Mouse (Mus musculus) lung, postnatal 0 days (tissue): ENCODE measurements around the gene Abat.

Experiments
- CTCF ChIP-seq: IDR thresholded peaks from 2 replicates; pipeline ENCODE4 v1.5.1; 2016; ENCODE audit warnings: antibody characterized with exemption, mild to moderate bottlenecking
- EP300 ChIP-seq: IDR thresholded peaks from 2 replicates; pipeline ENCODE4 v1.6.1; 2016; ENCODE audit warnings: antibody characterized with exemption, mild to moderate bottlenecking, control low read depth

DNA sequence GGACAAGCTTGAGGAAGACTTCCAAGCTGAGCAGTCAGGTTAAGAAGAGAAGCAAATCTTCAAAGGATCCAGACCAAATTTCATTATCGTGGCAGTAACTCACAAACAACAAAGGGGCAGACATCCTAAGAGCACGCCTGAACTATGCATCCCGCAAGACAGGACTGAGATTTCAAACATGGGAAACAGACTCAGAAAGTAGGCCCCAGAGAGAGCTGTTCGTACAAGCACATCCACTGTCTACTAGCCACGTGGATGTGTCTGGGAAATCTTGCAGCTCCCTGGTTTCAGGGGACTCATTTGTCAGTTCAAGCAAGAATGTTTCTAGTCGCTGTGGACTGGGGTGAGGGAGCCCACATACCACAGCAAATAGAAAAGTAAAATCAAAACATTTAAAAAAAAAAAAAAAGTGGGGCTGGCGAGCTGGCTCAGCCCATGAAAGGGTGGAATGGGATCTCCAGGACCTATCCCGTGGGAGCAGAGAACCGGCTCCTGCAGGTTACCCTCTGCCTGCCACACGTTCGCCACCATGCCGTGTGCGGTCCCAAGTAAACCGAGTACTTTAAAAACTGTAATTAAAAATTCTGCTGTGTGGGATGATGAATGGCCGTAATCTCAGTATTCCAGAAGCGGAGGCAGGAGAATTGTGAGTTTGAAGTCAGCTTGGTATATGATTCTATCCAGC lies 11.1 kb downstream of the Abat start:
- TF ChIP-seq CTCF (no peak), EP300 (no peak)
